Mouse (Mus musculus) activated CD4-positive, CD25-positive, alpha-beta regulatory T cell, adult 4 months (primary cell): ENCODE measurements around the gene Camta2. TPM values are rescaled to one million over a fixed set of nuclear protein-coding genes. Genes with fewer than 3 reads are reported as not detected.
A peak's percentile ranks its signal among the peaks of the same experiment; 100 is the strongest.

Experiments
- ATAC-seq: one replicate; pipeline ENCODE4 v1.8.0; 2017
- polyA plus RNA-seq, 2 experiments: library from polyadenylated mRNA; unstranded; fragments of 100-300 nt; shearing (Covaris generic); gene quantifications; one replicate each; pipeline ENCODE4 v1.2.1; 2017

The Camta2 gene
- polyA plus RNA-seq, 2 experiments from 2014 or later = 11.3 to 14.0 TPM

DNA sequence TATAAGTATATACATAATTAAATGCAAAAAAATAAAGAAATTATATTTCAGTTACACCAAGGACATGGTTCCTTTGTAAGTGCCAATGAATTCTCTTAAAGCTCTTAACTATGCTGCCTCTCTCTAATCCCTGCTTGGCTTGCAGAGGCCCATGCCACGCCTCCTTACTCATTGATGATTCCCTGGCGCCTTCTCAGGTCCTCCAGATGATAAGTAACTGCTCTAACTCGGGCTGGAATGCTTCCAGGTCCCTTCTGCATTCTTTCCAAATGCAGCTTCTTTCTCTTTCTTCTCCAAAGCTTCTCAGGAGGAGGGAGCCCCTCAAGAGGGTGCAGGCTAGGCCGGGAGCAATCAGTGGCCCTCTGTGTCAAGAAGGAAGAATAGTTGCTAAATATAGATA lies 1.7 kb upstream of the Camta2 start:
- no peak for ATAC-seq

DNA sequence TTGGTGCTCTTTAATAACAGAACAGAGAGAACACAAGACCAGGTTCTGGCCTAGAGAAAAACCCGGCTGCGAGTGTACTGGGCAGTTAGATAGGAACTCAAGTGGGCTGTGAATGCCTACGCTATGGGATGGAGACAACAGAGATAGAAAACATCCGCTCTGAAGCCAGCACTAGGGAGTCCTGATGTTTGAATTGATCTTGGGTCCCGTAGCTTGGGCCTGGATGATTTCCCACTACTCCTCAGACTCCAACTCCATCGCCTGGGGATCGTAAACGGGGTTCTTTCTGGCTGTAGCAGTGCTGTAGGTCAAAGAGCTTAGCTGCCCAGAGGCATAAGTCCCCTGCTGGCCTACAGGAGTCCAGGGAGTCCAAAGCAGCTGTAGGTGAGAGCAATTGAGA lies 467 bp upstream of the Camta2 start:
- no peak for ATAC-seq

GRCm38 (mm10) chr11:70686901-70687566 lies 871 bp downstream of the Camta2 start:
- ATAC-seq = peak; percentile 28

- no peak for ATAC-seq
Measured at GRCm38 (mm10) chr11:70683640-70684039, 4.3 kb downstream of the Camta2 start.

- ATAC-seq = no peak
Measured at GRCm38 (mm10) chr11:70681897-70682581, 5.9 kb downstream of the Camta2 start.

DNA sequence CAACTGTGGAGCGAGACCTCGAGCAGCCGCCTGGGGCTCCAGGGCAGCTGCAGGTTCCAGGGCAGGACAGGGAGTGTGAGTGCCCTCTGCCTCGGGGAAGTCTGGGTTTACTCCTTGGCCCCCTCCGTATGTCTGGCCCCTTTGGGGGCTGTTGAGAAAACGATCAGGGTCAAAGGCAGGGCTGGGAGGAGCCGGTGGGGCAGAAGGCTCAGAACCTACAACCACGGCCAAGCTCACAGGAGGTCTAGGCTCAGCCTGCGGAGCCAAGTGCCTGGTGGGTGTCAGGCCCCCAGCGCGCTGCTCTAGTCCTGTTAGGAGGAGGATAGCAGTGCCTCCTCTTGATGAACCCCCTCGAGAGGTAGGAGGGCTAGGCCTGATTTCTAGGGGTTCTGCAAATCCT lies 6.7 kb downstream of the Camta2 start:
- ATAC-seq = no peak

GRCm38 (mm10) chr11:70679894-70680293 lies 8.0 kb downstream of the Camta2 start:
- no peak for ATAC-seq

DNA sequence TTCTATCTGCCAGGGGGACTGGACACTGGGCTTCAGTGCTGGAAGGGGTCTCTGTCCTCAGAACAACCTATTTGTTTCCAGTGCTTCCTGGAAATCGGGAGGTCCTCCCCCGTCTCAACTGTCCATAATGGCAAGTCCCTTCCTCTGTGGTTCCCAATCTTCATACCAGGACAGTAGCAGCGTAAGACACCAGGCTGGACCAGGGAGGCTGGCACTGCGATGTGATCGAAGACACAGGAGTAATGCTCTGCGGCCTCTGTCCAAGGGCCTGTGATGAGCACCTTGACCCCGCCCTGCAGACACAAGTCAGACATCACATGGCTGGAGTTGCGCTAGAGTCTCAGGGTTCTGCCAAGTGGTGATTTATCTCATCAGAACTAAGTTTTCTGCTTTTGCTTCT lies 8.5 kb downstream of the Camta2 start:
- ATAC-seq = no peak

DNA sequence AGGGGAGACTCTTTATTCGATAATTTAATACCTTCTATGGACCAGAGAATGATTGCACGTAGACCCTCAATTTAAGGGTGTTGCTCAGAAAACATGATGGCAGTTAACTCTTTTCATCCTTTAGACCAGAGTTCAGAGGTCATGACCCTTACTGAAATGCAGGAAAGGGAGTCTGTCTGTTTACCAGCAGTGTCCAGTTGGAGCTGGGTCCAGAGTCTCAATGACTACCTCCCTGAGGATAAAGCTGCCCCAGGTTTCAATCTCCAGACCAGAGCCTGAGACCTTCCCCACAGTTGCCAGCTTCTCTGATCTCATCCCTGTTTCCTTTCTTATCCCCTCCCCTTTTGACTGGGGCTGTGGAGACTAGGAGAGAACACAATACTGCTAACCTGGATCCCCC lies 9.3 kb downstream of the Camta2 start:
- ATAC-seq = no peak

DNA sequence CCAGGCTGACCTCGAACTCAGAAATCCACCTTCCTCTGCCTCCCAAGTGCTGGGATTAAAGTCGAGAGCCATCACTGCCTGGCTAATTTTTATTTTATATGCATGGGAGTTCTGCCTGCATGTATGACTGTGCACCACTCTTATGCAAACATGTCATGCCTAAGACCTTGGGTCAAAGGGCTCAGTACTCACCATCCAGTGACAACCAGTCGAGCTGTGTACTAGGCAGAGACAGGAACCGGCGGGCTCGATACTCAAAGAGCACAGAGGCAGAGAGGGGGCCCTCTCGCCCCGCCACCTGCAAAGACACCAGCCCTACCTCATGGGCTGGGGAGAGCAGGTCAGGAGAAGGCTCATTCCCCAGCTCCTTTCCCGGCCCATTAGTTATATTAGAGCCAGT lies 9.8 kb downstream of the Camta2 start:
- ATAC-seq = no peak

DNA sequence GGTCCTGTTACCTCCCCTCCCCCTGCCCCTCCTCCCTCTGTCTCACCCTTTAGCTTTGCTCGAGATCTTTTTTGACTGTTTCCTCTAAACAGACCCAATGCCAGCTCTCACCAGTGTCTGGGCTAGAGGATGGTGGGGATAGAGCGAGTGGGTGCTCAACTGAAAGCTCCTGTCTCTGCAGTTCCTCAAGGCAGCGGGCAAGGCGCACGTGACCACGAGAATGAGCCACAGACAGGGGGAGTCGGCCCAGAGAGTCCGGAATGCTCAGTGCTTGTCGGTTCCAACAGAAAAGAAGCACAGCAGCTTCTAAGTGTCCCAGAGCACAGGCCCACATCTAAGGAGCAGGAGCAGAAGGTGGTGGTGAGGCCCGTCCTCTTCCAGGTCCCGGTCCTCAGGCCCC lies 13.4 kb downstream of the Camta2 start:
- ATAC-seq = no peak

DNA sequence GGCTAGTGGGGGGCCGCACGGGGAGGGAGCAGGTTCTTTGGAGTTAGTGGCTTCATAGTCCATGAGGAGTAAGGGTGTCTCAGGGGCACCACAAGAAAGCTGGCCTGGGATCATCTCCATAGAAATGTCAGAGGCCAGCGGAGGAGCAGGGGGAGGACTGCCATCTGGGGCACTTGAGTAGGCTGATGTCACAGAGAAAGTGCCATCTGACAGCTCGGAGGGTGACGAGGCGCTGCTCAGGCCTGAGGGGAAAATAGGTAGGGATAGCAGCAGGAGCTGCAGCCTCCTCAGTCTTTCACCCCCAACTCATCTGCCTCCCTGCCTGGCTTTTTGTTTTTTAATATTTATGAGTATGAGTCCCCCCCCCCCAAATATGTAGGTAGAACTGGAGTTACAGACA lies 13.9 kb downstream of the Camta2 start:
- no peak for ATAC-seq

DNA sequence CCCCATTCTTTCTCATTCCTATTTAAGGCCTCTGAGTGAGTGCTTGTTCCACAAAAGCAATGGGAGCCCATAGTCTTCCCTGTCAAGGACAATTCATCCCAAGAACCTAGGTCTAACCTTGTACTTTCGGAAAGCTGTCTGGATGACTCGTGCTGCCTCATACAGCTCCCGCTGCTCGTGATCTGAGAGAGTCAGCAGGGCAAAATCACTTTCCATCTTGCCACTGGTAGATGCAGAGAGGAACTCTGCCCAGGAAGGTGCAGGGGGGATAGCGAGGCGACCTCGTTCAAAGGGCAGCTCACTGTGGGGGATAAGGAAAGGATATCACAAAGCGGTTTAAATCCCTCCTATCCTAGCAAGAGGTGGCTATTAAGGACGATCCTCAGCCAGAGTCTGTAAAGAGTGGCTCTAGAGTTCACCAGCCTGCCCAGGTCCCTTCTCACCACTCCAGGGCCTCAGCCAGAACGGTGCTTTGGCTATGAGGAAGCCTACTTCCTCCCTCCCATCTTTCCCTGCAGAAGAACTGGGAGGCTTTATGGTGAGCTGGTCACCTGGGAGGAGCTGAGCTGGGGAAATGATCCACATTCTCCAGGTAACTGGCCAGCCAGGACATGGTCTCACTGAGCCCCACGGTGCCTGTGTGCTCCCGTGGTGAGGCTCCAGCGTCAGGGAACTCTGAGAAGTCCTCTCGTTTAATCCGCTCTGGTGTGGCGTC lies 16.4 kb downstream of the Camta2 start:
- no peak for ATAC-seq

DNA sequence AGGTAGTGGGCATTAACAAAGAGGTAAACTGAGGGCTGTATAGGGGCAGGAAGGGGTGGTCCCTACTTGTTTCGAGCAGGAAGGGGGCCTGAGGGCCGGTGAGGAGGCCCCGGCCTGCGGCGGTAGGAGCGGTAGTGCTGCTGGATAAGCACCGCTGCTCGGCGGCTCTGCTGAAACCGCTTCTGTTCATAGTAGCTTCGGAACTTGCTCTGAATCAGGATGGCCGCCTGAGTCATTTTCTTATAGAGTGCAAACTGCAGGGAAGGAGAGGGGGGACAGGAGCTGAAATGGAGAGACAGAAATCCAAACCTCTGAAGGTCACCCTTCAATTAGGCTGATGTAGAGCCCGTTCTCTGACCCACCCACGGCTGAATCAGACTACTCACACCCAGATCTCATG lies 17.4 kb downstream of the Camta2 start:
- no peak for ATAC-seq

GRCm38 (mm10) chr11:70669582-70670345 lies 18.1 kb downstream of the Camta2 start:
- peak; percentile 26 for ATAC-seq

GRCm38 (mm10) chr11:70668771-70669505 lies 19.0 kb downstream of the Camta2 start, which contains the start of gene Spag7:
Gene Spag7, minus strand, starts transcription at chr11:70669416.
- peak; percentile 88 for ATAC-seq

GRCm38 (mm10) chr11:70668335-70668770 lies 19.6 kb downstream of the Camta2 start:
- ATAC-seq = peak; percentile 9

DNA sequence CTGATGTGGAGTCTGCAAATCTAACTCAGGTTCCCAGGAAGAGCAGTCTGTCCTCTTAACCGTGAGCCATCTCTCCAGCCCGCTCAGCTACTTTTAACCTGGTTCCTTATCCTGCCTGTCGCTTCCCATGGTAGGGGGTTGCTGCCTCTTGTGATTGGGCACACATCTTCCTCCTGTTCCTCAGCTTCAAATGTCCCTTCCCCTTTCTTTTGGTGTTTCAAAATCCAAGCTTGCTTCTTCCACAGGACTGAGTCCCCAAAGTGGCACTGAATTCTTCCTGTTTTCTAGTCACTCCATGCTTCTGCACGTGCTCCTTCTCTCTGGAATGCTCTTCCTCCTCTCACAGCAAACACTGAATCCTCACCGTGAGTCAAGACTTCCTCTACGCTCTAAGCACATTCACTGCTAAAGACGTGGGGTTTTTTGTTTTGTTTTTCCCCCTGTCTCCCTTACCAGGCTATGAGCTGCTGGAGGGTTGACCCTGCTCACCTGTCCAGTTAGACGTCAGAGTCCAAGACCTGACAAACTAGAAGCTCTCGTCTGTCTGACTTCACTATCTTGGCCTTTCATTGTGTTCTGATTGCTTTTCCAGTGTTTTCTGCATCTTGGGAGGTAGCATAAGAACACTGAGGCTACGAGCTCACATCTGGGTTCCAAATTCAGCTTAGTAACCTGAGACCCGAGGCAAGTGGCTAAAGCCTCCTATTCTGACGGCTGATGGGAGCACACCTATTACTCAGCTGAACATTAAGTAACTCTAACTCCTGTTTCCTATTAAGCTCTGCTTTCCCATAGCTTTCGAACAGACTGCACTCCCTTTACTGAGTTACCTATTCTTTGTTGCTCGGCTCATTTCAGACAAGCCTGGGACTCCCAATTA lies 20.4 kb downstream of the Camta2 start:
- ATAC-seq = no peak

DNA sequence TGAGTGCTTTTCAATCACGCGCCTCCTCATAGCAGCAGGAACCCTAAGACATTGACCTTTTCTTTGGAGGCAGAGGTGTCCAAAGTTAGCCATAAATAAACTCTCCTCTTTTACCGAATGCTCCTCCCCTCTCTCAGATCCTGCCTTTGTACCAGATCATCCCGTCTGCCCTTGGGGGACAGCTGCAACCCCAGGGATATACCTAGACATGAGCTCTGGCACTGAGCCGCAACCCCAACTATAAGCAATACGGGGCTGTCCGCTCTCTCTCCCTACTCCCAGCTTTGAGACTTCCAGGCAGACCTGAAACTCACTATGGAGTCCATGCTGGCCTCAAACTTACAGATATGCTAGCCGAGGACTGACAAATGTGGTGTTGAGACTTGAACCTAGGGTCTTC lies 21.2 kb downstream of the Camta2 start:
- ATAC-seq = no peak

GRCm38 (mm10) chr11:70664741-70665140 lies 23.2 kb downstream of the Camta2 start:
- ATAC-seq = no peak

DNA sequence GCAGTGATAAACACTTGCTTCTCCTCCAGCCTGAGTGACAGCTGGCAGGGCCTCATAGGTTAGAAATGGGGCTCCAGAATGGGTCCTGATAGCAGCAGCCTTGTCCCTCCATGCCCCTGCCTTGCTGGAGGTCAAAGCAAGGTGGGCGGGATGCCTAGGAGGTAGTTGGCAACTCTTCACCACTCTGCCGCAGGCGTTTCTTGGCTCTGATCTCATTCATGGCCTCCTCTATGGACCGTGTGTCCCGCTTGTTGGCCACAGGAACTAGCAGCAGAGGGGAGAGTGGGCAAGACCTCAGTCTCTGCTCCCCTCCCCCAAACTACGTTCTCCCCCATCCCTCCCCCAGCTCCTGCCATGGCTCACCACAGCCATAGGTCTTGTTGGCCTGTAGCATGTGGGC lies 23.9 kb downstream of the Camta2 start:
- ATAC-seq = no peak
